Mouse (Mus musculus) testis, adult 2 months (tissue): ENCODE data around the gene Paqr7.

Experiments
- CTCF ChIP-seq: fragments of 200-500 bp; IDR thresholded peaks from 2 replicates; pipeline ENCODE4 v1.5.1; 2012; ENCODE audit warnings: low read depth, mild to moderate bottlenecking, inconsistent platforms, low read length, moderate library complexity; ENCODE audit not compliant: control insufficient read depth, insufficient read depth, insufficient replicate concordance
- POLR2A ChIP-seq: fragments of 200-500 bp; IDR thresholded peaks from 2 replicates; pipeline ENCODE4 v1.6.1; 2012; ENCODE audit warnings: low read depth, mild to moderate bottlenecking, inconsistent platforms, low read length, moderate library complexity; ENCODE audit not compliant: control insufficient read depth

DNA sequence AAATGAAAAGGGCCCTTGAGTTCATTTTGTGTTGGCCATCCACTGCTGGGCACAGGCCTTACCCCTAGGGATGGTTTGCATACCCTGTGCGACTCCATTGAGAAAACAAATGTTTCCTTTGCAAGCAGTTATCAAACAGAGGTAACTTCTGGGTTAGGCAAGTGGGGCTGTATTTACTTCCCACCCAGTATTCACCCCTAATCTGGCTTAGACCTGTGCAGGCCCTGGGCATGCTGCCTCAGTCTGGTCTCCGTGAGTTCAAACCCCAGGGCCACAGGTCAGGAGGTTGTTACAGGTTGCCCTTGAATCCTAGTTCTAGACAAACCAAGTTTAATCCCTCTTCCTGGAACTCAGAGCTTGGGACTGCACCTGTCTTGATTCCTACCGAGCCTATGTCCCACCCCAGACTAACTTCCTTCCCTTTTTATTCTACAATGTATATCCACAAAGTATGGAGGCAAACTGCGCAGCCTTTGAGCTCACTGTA is 8.8 kb downstream of the Paqr7 start:
- no peak for TF ChIP-seq CTCF
- no peak for TF ChIP-seq POLR2A
